In the genomic region with DNA sequence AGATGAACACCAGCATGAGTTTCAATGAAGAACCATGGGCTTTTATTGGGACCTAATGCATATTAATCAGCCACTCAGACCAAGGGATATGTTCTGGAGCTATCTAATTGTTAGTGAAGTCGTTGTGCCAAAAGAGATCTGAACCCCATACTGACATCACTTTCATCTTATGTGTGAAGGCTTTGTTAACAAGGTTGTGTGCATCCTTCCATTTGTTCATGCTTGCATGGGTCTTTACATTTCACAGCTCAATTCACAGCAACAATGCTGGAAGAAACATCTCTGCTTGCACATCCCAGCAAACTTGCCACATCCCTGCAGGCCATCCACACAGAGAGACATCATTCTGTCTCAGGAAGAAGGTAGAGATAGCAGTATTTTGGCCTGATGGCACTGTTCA, we compare ENCODE assay signal across 31 mouse cellular contexts. TPM values are rescaled to one million over a fixed set of nuclear protein-coding genes. Genes with fewer than 3 reads are reported as not detected.
"Had no signal": no experiment of that assay in that cellular context is flagged by ENCODE, and none has a peak within 500 bp of the region (broad histone marks: within the 10 kb centered on the region; RNA-seq: fewer than 3 reads in every experiment).

No protein-coding gene starts in this region.

- H3K27me3 ChIP-seq: heart, embryonic 13.5 days; heart, embryonic 15.5 days; hindbrain, embryonic 12.5 days; hindbrain, embryonic 15.5 days; kidney, embryonic 15.5 days; limb, embryonic 13.5 days; limb, embryonic 15.5 days; liver, embryonic 12.5 days had no signal

- ATAC-seq: hindbrain, postnatal 0 days; intestine, embryonic 16.5 days; liver, embryonic 12.5 days had no signal

- H3K27ac ChIP-seq: gastrocnemius, adult 2 months; heart, embryonic 13.5 days; heart, embryonic 15.5 days; hindbrain, embryonic 12.5 days; hindbrain, embryonic 15.5 days; hindbrain, postnatal 0 days; kidney, embryonic 15.5 days; layer of hippocampus, adult 2 months; left cerebral cortex, adult 2 months; limb, embryonic 13.5 days; limb, embryonic 15.5 days; liver, embryonic 12.5 days; liver, embryonic 14.5 days had no signal

- H3K4me3 ChIP-seq: gastrocnemius, adult 2 months; heart, embryonic 13.5 days; heart, embryonic 15.5 days; hindbrain, embryonic 12.5 days; hindbrain, embryonic 15.5 days; kidney, embryonic 15.5 days; layer of hippocampus, adult 2 months; left cerebral cortex, adult 2 months; limb, embryonic 13.5 days; limb, embryonic 15.5 days; liver, embryonic 12.5 days had no signal

- DNase-seq: gastrocnemius, adult 2 months; gastrocnemius, postnatal 10 days; gastrocnemius, postnatal 25 days; heart, adult 18-20 months; heart, postnatal 14 days; heart, postnatal 36 days; kidney, adult 11 months; kidney, adult 2 months; kidney, adult 9 months; kidney, postnatal 10 days; kidney, postnatal 25 days; kidney, postnatal 4 days; left cerebral cortex, postnatal 4 days had no signal

- H3K9me3 ChIP-seq: heart, embryonic 13.5 days; heart, embryonic 15.5 days; hindbrain, embryonic 12.5 days; hindbrain, embryonic 15.5 days; kidney, embryonic 15.5 days; limb, embryonic 13.5 days; limb, embryonic 15.5 days; liver, embryonic 12.5 days had no signal

- H3K36me3 ChIP-seq: heart, embryonic 13.5 days; heart, embryonic 15.5 days; hindbrain, embryonic 12.5 days; hindbrain, embryonic 15.5 days; kidney, embryonic 15.5 days; limb, embryonic 13.5 days; limb, embryonic 15.5 days; liver, embryonic 12.5 days had no signal

- H3K9ac ChIP-seq: heart, embryonic 13.5 days; heart, embryonic 15.5 days; hindbrain, embryonic 12.5 days; hindbrain, embryonic 15.5 days; kidney, embryonic 15.5 days; limb, embryonic 13.5 days; limb, embryonic 15.5 days; liver, embryonic 12.5 days; liver, embryonic 14.5 days had no signal

- H3K4me2 ChIP-seq: heart, embryonic 11.5 days; heart, embryonic 13.5 days; heart, embryonic 15.5 days; hindbrain, embryonic 12.5 days; hindbrain, embryonic 15.5 days; kidney, embryonic 15.5 days; limb, embryonic 13.5 days; limb, embryonic 15.5 days; liver, embryonic 12.5 days had no signal

- H3K4me1 ChIP-seq: heart, embryonic 13.5 days; heart, embryonic 15.5 days; hindbrain, embryonic 12.5 days; hindbrain, embryonic 15.5 days; kidney, embryonic 15.5 days; limb, embryonic 13.5 days; limb, embryonic 15.5 days; liver, embryonic 12.5 days had no signal

RNA-seq across cellular contexts. Expression of a gene that starts 1.6 kb away (rescaled TPM):
- polyA plus RNA-seq: heart, embryonic 11.5 days; heart, embryonic 13.5 days; heart, embryonic 15.5 days; heart, postnatal 0 days; hindbrain, embryonic 12.5 days; hindbrain, embryonic 15.5 days; hindbrain, postnatal 0 days; intestine, embryonic 14.5 days; intestine, embryonic 16.5 days; liver, adult 2 months; liver, embryonic 12.5 days; liver, embryonic 14.5 days had no signal

RNA-seq across cellular contexts. Expression of a gene that starts 15.8 kb away (rescaled TPM):
- polyA plus RNA-seq: heart, embryonic 11.5 days; heart, embryonic 13.5 days; heart, embryonic 15.5 days; heart, postnatal 0 days; hindbrain, embryonic 12.5 days; hindbrain, embryonic 15.5 days; hindbrain, postnatal 0 days; intestine, embryonic 14.5 days; intestine, embryonic 16.5 days; kidney, adult 2 months; kidney, embryonic 15.5 days; limb, embryonic 11.5 days; limb, embryonic 13.5 days; liver, adult 2 months; liver, embryonic 12.5 days; liver, embryonic 14.5 days had no signal

RNA-seq across cellular contexts. Expression of a gene that starts 59.9 kb away (rescaled TPM):
- polyA plus RNA-seq: heart, embryonic 11.5 days; heart, embryonic 13.5 days; heart, embryonic 15.5 days; heart, postnatal 0 days; hindbrain, embryonic 12.5 days; hindbrain, embryonic 15.5 days; hindbrain, postnatal 0 days; intestine, embryonic 14.5 days; intestine, embryonic 16.5 days; kidney, adult 2 months; kidney, embryonic 15.5 days; limb, embryonic 11.5 days; limb, embryonic 13.5 days; liver, adult 2 months; liver, embryonic 12.5 days; liver, embryonic 14.5 days had no signal
